Comparison of ENCODE assay signal across 8 mouse cellular contexts in genomic region chr5:139351134-139351533, GRCm38 (mm10). TPM values are rescaled to one million over a fixed set of nuclear protein-coding genes. Genes with fewer than 3 reads are reported as not detected.
DNase-seq lines count a peak whose midpoint lies in the region; ATAC-seq and TF ChIP-seq lines count a peak whose summit lies in the region.

TSS of gene Cox19 (minus strand) at chr5:139351418.

- WGBS in heart, adult 2 months: 48% methylated on average over 5 of the region's 5 CpGs
- 40% methylated on average over 5 of the region's 5 CpGs for WGBS in intestine, embryonic 16.5 days
- 57% methylated on average over 5 of the region's 5 CpGs for WGBS in midbrain, embryonic 10.5 days

- H3K79me2 ChIP-seq in heart, adult 2 months (replicated peaks; ENCODE audit: control insufficient read depth, insufficient read depth, low read length): no peaks in the 10 kb centered on the region

- H3K27ac ChIP-seq in heart, adult 2 months: no peak within 1 kb of the TSS
- H3K27ac ChIP-seq in intestine, embryonic 16.5 days (ENCODE audit: low read length): peak within 1 kb of the TSS; percentile 95
- H3K27ac ChIP-seq in midbrain, embryonic 10.5 days (replicated peaks): peak within 1 kb of the TSS; percentile 33; the same call in 1 of the 2 replicates

- peak within 1 kb of the TSS; percentile 63 for H3K4me2 ChIP-seq in intestine, embryonic 16.5 days (ENCODE audit: low read depth, low read length)

- no peaks in the 10 kb centered on the region for H3K9me3 ChIP-seq in intestine, embryonic 16.5 days (ENCODE audit: control insufficient read depth, low read length)
- no peaks in the 10 kb centered on the region for H3K9me3 ChIP-seq in midbrain, embryonic 10.5 days (replicated peaks)

- intact Hi-C loops in heart, adult 2 months (cut with DNase I): no loop called here

- no peak within 1 kb of the TSS for H3K4me3 ChIP-seq in heart, adult 2 months
- peak within 1 kb of the TSS; percentile 55 for H3K4me3 ChIP-seq in intestine, embryonic 16.5 days (ENCODE audit: low read length)
- H3K4me3 ChIP-seq in midbrain, embryonic 10.5 days: no peak within 1 kb of the TSS

- H3K36me3 ChIP-seq in heart, adult 2 months (ENCODE audit: control insufficient read depth, insufficient read depth, low read length): no peaks in the 10 kb centered on the region
- H3K36me3 ChIP-seq in intestine, embryonic 16.5 days (ENCODE audit: control insufficient read depth, insufficient read depth, low read length): no peaks in the 10 kb centered on the region
- H3K36me3 ChIP-seq in midbrain, embryonic 10.5 days: no peaks in the 10 kb centered on the region

- TF ChIP-seq EP300 in heart, adult 2 months (IDR thresholded peaks at IDR 0.05; ENCODE audit: insufficient read depth, low read depth, low read length): no peak

- no peak for DNase-seq in heart, adult 2 months
- DNase-seq in heart, adult 11 months: no peak
- DNase-seq in adrenal gland, postnatal 10 days: no peak
- no peak for DNase-seq in gastrocnemius, postnatal 25 days
- DNase-seq in midbrain, embryonic 10.5 days (ENCODE audit: low spot score): no peak
- no peak for DNase-seq in ovary, adult 18-20 months (ENCODE audit: low spot score)
- no peak for DNase-seq in thymus, postnatal 36 days

- no peaks in the 10 kb centered on the region for H3K4me1 ChIP-seq in heart, adult 2 months (ENCODE audit: control insufficient read depth, insufficient read depth, low read length)
- peaks cover 41% of the 10 kb centered on the region for H3K4me1 ChIP-seq in intestine, embryonic 16.5 days (ENCODE audit: control insufficient read depth, insufficient read depth, low read length)
- H3K4me1 ChIP-seq in midbrain, embryonic 10.5 days: peaks cover 14% of the 10 kb centered on the region

- no peak for TF ChIP-seq CTCF in heart, adult 2 months (IDR thresholded peaks at IDR 0.05)

- no peak within 1 kb of the TSS for H3K9ac ChIP-seq in heart, adult 2 months (ENCODE audit: low read depth, low read length)
- peak within 1 kb of the TSS; percentile 76 for H3K9ac ChIP-seq in intestine, embryonic 16.5 days (ENCODE audit: low read depth, low read length)

- TF ChIP-seq POLR2A in heart, adult 2 months (IDR thresholded peaks at IDR 0.05; ENCODE audit: insufficient read depth, low read depth, low read length): no peak

- H3K27me3 ChIP-seq in heart, adult 2 months (ENCODE audit: control insufficient read depth, insufficient read depth, low read length): no peaks in the 10 kb centered on the region
- no peaks in the 10 kb centered on the region for H3K27me3 ChIP-seq in intestine, embryonic 16.5 days (replicated peaks; ENCODE audit: control insufficient read depth, insufficient read depth, low read length)
- H3K27me3 ChIP-seq in midbrain, embryonic 10.5 days (ENCODE audit: low read depth, poor library complexity, severe bottlenecking): peaks cover 26% of the 10 kb centered on the region

- no peak for ATAC-seq in intestine, embryonic 16.5 days

RNA-seq across cellular contexts. Expression of gene Cox19, which starts in this region (rescaled TPM):
- 10 to 100 TPM; 82.8 to 94.8 TPM for total RNA-seq in heart, adult 2 months (2021)
- polyA plus RNA-seq in heart, adult 2 months (2012; rRNA removed): 110 and 112 TPM in 2 replicates
- 10 to 100 TPM; 81.5 to 84.7 TPM for total RNA-seq in adrenal gland, postnatal 10 days (2021)
- total RNA-seq in gastrocnemius, postnatal 25 days (2021): 10 to 100 TPM; 74.4 to 86.5 TPM
- 183 and 195 TPM in 2 replicates for polyA plus RNA-seq in intestine, embryonic 16.5 days (2015; fragmentation: Nextera tagmentation; extraction: Ambion mirVana)
- polyA plus RNA-seq in midbrain, embryonic 10.5 days (2016; fragmentation: Nextera tagmentation; extraction: Ambion mirVana): 123 and 134 TPM in 2 replicates
